Mouse (Mus musculus) gastrocnemius, adult 8-10 months (tissue): Measurements from ENCODE around the gene Gm8332. TPM values are rescaled to one million over a fixed set of nuclear protein-coding genes. Genes with fewer than 3 reads are reported as not detected.
A peak's percentile ranks its signal among the peaks of the same experiment; 100 is the strongest.
"Not testable (repeated sequence)": the region's sequence is repeated elsewhere in the genome, so short reads cannot be mapped to it uniquely, and the experiment has no call there.

Experiments
- DNase-seq, 2 experiments: peaks; one replicate each; pipeline ENCODE4 v3.0.0; 2022; ENCODE audit warnings: low spot score in 2 of 2
- total RNA-seq, 4 experiments: library from RNA; stranded (reverse); gene quantifications; 2 replicates each; pipeline ENCODE4 v1.2.4; 2022

The Gm8332 gene
- not detected for total RNA-seq

- DNase-seq = not testable (repeated sequence)
Observed at GRCm38 (mm10) chr12:88250000-88250399, at the start of gene Gm8332. Gene Gm8332 (minus strand): TSS chr12:88250100.

- DNase-seq = not testable (repeated sequence)
Observed at GRCm38 (mm10) chr12:88297171-88297570, 47.3 kb upstream of the Gm8332 start.

GRCm38 (mm10) chr12:88293082-88293481, 43.2 kb upstream of the Gm8332 start:
- DNase-seq = not testable (repeated sequence)

GRCm38 (mm10) chr12:88285224-88285623, 35.3 kb upstream of the Gm8332 start:
- DNase-seq = not testable (repeated sequence)

- DNase-seq = not testable (repeated sequence)
Observed at GRCm38 (mm10) chr12:88274400-88274799, 24.5 kb upstream of the Gm8332 start, which contains the start of gene Gm5662. Gene Gm5662 (minus strand): TSS chr12:88274500.

GRCm38 (mm10) chr12:88257241-88257640, 7.3 kb upstream of the Gm8332 start:
- DNase-seq = no peak

GRCm38 (mm10) chr12:88255917-88256316, 6.0 kb upstream of the Gm8332 start:
- DNase-seq = not testable (repeated sequence)

GRCm38 (mm10) chr12:88245786-88246185, 4.1 kb downstream of the Gm8332 start:
- DNase-seq = not testable (repeated sequence)

GRCm38 (mm10) chr12:88242940-88243339, 7.0 kb downstream of the Gm8332 start:
- not testable (repeated sequence) for DNase-seq

- DNase-seq = no peak
Observed at GRCm38 (mm10) chr12:88219445-88219844, 30.5 kb downstream of the Gm8332 start.

GRCm38 (mm10) chr12:88218059-88218458, 31.8 kb downstream of the Gm8332 start:
- not testable (repeated sequence) for DNase-seq

GRCm38 (mm10) chr12:88214641-88215040, 35.3 kb downstream of the Gm8332 start:
- DNase-seq = peak in 1 of 2 experiments; percentile 2

GRCm38 (mm10) chr12:88211458-88211857, 38.4 kb downstream of the Gm8332 start:
- not testable (repeated sequence) for DNase-seq

- no peak for DNase-seq
Observed at GRCm38 (mm10) chr12:88202856-88203255, 47.0 kb downstream of the Gm8332 start.

Other genes starting within 250 kb of the Gm8332 start
- not detected for gene Gm2075, start 238.3 kb downstream of the Gm8332 start, total RNA-seq
- not detected for gene Gm6803, start 231.3 kb downstream of the Gm8332 start, total RNA-seq
- gene Gm2056, start 223.1 kb downstream of the Gm8332 start, total RNA-seq = not detected
- gene Gm16368, start 166.4 kb downstream of the Gm8332 start, total RNA-seq = not detected
- not detected for gene Gm10436, start 68.0 kb downstream of the Gm8332 start, total RNA-seq
- gene Gm5662, start 24.4 kb upstream of the Gm8332 start, total RNA-seq = not detected
- gene Gm5039, start 73.9 kb upstream of the Gm8332 start, total RNA-seq = not detected
- 10 to 100 TPM; 14.5 to 18.0 (median 15.9) TPM for gene Adck1, start 110.5 kb upstream of the Gm8332 start, total RNA-seq